9 mouse cellular contexts compared by ENCODE assay signal in genomic region chr1:168429856-168430644, GRCm38 (mm10). TPM values are rescaled to one million over a fixed set of nuclear protein-coding genes. Genes with fewer than 3 reads are reported as not detected.
A peak's percentile ranks its signal among the peaks of the same experiment; 100 is the strongest.
DNase-seq lines count a peak whose midpoint lies in the region; ATAC-seq and TF ChIP-seq lines count a peak whose summit lies in the region.
"Had no signal": no experiment of that assay in that cellular context is flagged by ENCODE, and none has a peak within 500 bp of the region (broad histone marks: within the 10 kb centered on the region; RNA-seq: fewer than 3 reads in every experiment).

No protein-coding gene starts in this region.

- no peak for ATAC-seq in kidney, embryonic 16.5 days (ENCODE audit: low FRiP score, low TSS enrichment)
- ATAC-seq in neural tube, embryonic 13.5 days (ENCODE audit: low read depth) = no peak

- peaks cover 31% of the 10 kb centered on the region for H3K4me1 ChIP-seq in kidney, embryonic 16.5 days (ENCODE audit: insufficient read depth, low read length)
- H3K4me1 ChIP-seq in embryonic fibroblast, embryonic 13.5 days (ENCODE audit: control insufficient read depth, insufficient read depth, low read length) = peaks cover 4% of the 10 kb centered on the region; the same call in 1 of the 2 replicates
- peaks cover 41% of the 10 kb centered on the region for H3K4me1 ChIP-seq in limb, embryonic 10.5 days
- H3K4me1 ChIP-seq in neural tube, embryonic 13.5 days (replicated peaks) = peaks cover 41% of the 10 kb centered on the region

- H3K27me3 ChIP-seq in kidney, embryonic 16.5 days (ENCODE audit: insufficient read depth, low read length) = no peaks in the 10 kb centered on the region
- no peaks in the 10 kb centered on the region for H3K27me3 ChIP-seq in limb, embryonic 10.5 days (ENCODE audit: low read depth, poor library complexity, severe bottlenecking)
- no peaks in the 10 kb centered on the region for H3K27me3 ChIP-seq in neural tube, embryonic 13.5 days

- H3K4me3 ChIP-seq in kidney, embryonic 16.5 days (ENCODE audit: low read length) = peak overlapping the region; percentile 99
- H3K4me3 ChIP-seq in embryonic fibroblast, embryonic 13.5 days (ENCODE audit: insufficient read depth, low read length) = peak overlapping the region; percentile 95
- peak overlapping the region; percentile 88 for H3K4me3 ChIP-seq in limb, embryonic 10.5 days
- peak overlapping the region; percentile 91 for H3K4me3 ChIP-seq in neural tube, embryonic 13.5 days

- H3K36me3 ChIP-seq in kidney, embryonic 16.5 days (ENCODE audit: insufficient read depth, low read length) = no peaks in the 10 kb centered on the region
- H3K36me3 ChIP-seq in limb, embryonic 10.5 days = no peaks in the 10 kb centered on the region
- H3K36me3 ChIP-seq in neural tube, embryonic 13.5 days = no peaks in the 10 kb centered on the region

- H3K9me3 ChIP-seq in kidney, embryonic 16.5 days (ENCODE audit: low read length) = no peaks in the 10 kb centered on the region
- no peaks in the 10 kb centered on the region for H3K9me3 ChIP-seq in limb, embryonic 10.5 days (replicated peaks)
- no peaks in the 10 kb centered on the region for H3K9me3 ChIP-seq in neural tube, embryonic 13.5 days

- DNase-seq in kidney, postnatal 4 days = no peak
- DNase-seq in limb, embryonic 10.5 days (ENCODE audit: low spot score) = no peak
- no peak for DNase-seq in urinary bladder, postnatal 10 days (ENCODE audit: low spot score)
- no peak for DNase-seq in gastrocnemius, postnatal 36 days
- no peak for DNase-seq in left cerebral cortex, adult 8-10 months (ENCODE audit: low spot score in 2 of 2)

- peak overlapping the region; percentile 66 for H3K4me2 ChIP-seq in kidney, embryonic 16.5 days (replicated peaks; ENCODE audit: low read depth, low read length)
- H3K4me2 ChIP-seq in neural tube, embryonic 13.5 days = peak overlapping the region; percentile 75

- TF ChIP-seq CTCF in embryonic fibroblast, embryonic 13.5 days (IDR thresholded peaks at IDR 0.05; ENCODE audit: borderline replicate concordance, insufficient read depth, low read length) = no peak

- intact Hi-C loops in gastrocnemius, postnatal 36 days (cut with DNase I) = loop anchor here (2.0 to 10.0 kb wide), 3 partner anchors 45 to 335 kb away; no protein-coding TSS in a partner anchor

- WGBS in kidney, embryonic 16.5 days = 1% methylated on average over 5 of the region's 5 CpGs
- WGBS in limb, embryonic 10.5 days = 4% methylated on average over 5 of the region's 5 CpGs
- WGBS in neural tube, embryonic 13.5 days = 1% methylated on average over 5 of the region's 5 CpGs

- no peak for TF ChIP-seq POLR2A in embryonic fibroblast, embryonic 13.5 days (IDR thresholded peaks at IDR 0.05; ENCODE audit: low read depth, low read length)

- H3K27ac ChIP-seq in kidney, embryonic 16.5 days (ENCODE audit: low read length) = peak overlapping the region; percentile 93
- peak overlapping the region; percentile 92 for H3K27ac ChIP-seq in embryonic fibroblast, embryonic 13.5 days (ENCODE audit: insufficient read depth, low read length)
- H3K27ac ChIP-seq in limb, embryonic 10.5 days = peak overlapping the region; percentile 99
- H3K27ac ChIP-seq in neural tube, embryonic 13.5 days (replicated peaks) = peak overlapping the region; percentile 54

- H3K9ac ChIP-seq in kidney, embryonic 16.5 days (replicated peaks; ENCODE audit: low read length) = peak overlapping the region; percentile 85
- peak overlapping the region; percentile 98 for H3K9ac ChIP-seq in neural tube, embryonic 13.5 days

RNA-seq across cellular contexts. Expression of gene Pbx1, which starts 2.0 kb away (rescaled TPM):
- polyA plus RNA-seq in kidney, embryonic 16.5 days (2015; fragmentation: Nextera tagmentation; extraction: Ambion mirVana) = 67.3 and 75.5 TPM in 2 replicates
- 108 and 117 TPM in 2 replicates for polyA plus RNA-seq in embryonic fibroblast, embryonic 13.5 days (2011; ENCODE audit: insufficient read length, low read depth, missing spikeins)
- 44.7 and 55.9 TPM in 2 replicates for polyA plus RNA-seq in limb, embryonic 10.5 days (2016; fragmentation: Nextera tagmentation; extraction: Ambion mirVana)
- 34.4 and 37.0 TPM in 2 replicates for polyA plus RNA-seq in neural tube, embryonic 13.5 days (2015; fragmentation: Nextera tagmentation; extraction: Ambion mirVana)
- 10 to 100 TPM; 15.1 to 17.7 TPM for total RNA-seq in gastrocnemius, postnatal 36 days (2021)
- 100 to 1,000 TPM; 136 to 166 (median 145) TPM for total RNA-seq in left cerebral cortex, adult 8-10 months (2022)
- total RNA-seq: MEL had no signal
